Mouse (Mus musculus): ENCODE measurements around the gene Nav1. TPM values are rescaled to one million over a fixed set of nuclear protein-coding genes. Genes with fewer than 3 reads are reported as not detected.

The Nav1 gene
- total RNA-seq, 2 experiments from 2014 or later, result 17.2 to 29.5 TPM

- DNase-seq, result no peak
Observed at GRCm38 (mm10) chr1:135516511-135517305, 90.4 kb downstream of the Nav1 start.

GRCm38 (mm10) chr1:135515633-135516238 is 91.4 kb downstream of the Nav1 start:
- no peak for DNase-seq

GRCm38 (mm10) chr1:135514913-135515632 is 92.0 kb downstream of the Nav1 start:
- DNase-seq, result no peak

- DNase-seq, result no peak
Observed at GRCm38 (mm10) chr1:135514046-135514445, 93.0 kb downstream of the Nav1 start.

- no peak for DNase-seq
Observed at GRCm38 (mm10) chr1:135513464-135513863, 93.6 kb downstream of the Nav1 start.

- peak; percentile 53 for DNase-seq
Observed at GRCm38 (mm10) chr1:135510346-135510977, 96.6 kb downstream of the Nav1 start.

- no peak for DNase-seq
Observed at GRCm38 (mm10) chr1:135509145-135510084, 97.7 kb downstream of the Nav1 start.

GRCm38 (mm10) chr1:135508349-135508634 is 98.8 kb downstream of the Nav1 start:
- no peak for DNase-seq

- DNase-seq, result no peak
Observed at GRCm38 (mm10) chr1:135507572-135508348, 99.3 kb downstream of the Nav1 start.

- no peak for DNase-seq
Observed at GRCm38 (mm10) chr1:135505499-135505898, 101.6 kb downstream of the Nav1 start.

- no peak for DNase-seq
Observed at GRCm38 (mm10) chr1:135503436-135503835, 103.7 kb downstream of the Nav1 start.

- DNase-seq, result no peak
Observed at GRCm38 (mm10) chr1:135502750-135503149, 104.3 kb downstream of the Nav1 start.

- no peak for DNase-seq
Observed at GRCm38 (mm10) chr1:135502135-135502534, 105.0 kb downstream of the Nav1 start.

- DNase-seq, result no peak
Observed at GRCm38 (mm10) chr1:135498455-135499358, 108.4 kb downstream of the Nav1 start.

- no peak for DNase-seq
Observed at GRCm38 (mm10) chr1:135495048-135495447, 112.0 kb downstream of the Nav1 start.

GRCm38 (mm10) chr1:135493862-135494261 is 113.2 kb downstream of the Nav1 start:
- DNase-seq, result no peak

- no peak for DNase-seq
Observed at GRCm38 (mm10) chr1:135492406-135492805, 114.7 kb downstream of the Nav1 start.

- DNase-seq, result no peak
Observed at GRCm38 (mm10) chr1:135490931-135491666, 116.0 kb downstream of the Nav1 start.

GRCm38 (mm10) chr1:135488879-135489278 is 118.2 kb downstream of the Nav1 start:
- DNase-seq, result no peak

All from gastrocnemius, postnatal 10 days (tissue).